Mouse (Mus musculus) cerebellum, adult 18-20 months (tissue): ENCODE data around the gene Cfc1.
"Not testable (repeated sequence)": the region's sequence is repeated elsewhere in the genome, so short reads cannot be mapped to it uniquely, and the experiment has no call there.

ENCODE experiments used
- DNase-seq, 2 experiments: peaks; one replicate each; pipeline ENCODE4 v3.0.0; 2021

Gene Cfc1

DNA sequence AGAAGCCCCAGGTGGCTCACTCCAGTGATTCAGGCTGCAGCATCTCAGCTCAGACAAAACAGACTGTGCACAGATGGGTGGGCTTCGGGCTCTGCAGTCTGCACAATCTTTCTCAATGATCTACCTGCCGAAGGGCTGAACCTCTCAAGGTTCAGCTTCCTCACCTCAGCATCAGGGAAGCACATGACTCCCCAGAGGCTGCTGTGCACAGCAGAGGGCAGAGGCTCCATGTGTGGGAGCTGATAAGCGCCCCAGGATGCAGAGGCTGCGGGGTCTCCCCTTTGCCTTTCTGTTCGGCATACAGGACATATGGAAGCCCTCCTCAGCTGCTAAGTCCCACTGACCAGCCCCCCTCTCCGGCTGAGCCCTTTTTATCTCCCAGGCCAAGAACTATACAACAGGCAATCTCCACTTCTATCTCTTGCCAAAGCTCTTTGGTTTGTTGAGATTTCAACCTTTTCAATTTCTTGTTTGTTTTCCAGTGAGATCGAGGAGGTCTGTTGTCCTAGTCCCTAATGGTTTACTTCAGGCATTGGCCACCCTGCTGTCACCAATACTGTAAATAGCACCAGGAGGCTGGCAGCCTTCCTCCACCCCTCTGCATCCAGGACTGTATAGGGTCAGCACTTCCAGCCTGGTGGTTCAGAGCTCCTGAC, at the start of gene Cfc1:
Cfc1 (plus strand) TSS at position 606 of the 656 bp plus-strand sequence.
- not testable (repeated sequence) for DNase-seq

- DNase-seq: no peak
These were observed 48.1 kb upstream of the Cfc1 start for GRCm38 (mm10) chr1:34487383-34487782.

DNA sequence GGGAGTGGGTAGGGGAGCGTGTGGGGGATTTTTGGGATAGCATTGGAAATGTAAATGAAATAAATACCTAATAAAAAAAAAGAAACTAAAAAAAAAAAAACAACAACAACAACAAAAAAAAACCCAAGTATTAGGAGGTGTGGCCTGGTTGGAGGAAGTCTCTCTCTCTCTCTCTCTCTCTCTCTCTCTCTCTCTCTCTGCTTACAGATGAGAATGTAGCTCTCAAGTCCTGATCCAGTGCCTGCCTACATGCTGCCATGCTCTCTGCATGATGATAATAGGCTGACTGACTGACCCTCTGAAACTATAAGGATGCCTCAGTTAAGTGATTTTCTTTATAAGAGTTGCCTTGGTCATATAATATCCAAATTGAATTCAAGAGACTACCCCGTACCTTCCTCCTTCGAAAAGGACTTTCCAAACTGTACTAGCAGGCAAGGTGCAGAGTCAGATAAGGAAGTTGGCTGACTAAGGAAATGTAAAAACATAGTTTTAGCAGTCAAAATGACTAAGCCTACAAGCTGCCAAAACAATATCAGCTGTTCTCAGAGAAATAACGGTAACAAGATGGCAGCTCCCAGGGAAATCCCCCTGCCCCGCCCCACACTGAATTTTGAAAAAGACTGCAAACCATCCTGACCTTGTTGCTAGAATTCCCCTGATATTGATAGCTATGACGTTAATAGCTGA, 45.5 kb upstream of the Cfc1 start:
- no peak for DNase-seq

DNA sequence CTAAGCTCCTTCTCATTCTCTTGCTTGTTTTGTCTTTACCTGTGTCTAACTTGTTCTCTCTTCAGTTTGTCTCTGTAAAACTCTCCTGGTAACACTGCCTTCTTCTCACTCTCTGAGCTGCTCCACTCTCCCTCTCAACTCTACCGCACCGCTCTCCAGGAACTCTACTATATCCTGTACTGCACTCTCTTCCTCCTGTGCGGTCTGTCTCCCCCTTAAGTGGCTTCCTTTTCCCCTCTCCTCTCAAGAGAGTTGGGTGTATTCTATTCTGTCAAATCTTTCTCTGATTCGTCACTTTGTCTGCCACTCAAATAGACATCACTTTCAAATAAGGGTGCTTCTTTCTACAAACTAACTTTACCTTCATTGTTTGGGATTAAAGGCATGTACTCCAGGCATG, 44.0 kb upstream of the Cfc1 start:
- no peak for DNase-seq

DNA sequence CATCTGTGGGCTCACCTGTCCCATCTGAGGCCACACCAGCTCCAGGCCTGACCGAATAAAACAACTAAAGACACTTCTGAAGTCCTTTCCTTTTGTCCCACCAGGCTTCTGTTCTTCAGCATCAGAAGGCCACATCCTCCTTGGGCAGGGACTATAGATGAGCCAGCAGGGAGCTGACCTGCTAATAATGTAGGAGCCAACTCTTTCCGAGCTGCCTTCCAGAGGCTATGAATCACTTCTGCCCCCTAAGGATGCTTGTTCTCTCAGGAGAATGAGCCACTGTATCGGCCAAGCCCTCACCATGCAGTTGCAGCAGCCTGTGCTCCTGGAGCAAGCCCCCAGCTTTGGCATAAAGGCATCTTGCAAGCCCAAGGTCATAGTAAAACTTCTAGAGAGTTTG, 32.5 kb upstream of the Cfc1 start:
- DNase-seq: no peak

GRCm38 (mm10) chr1:34505307-34505706, 30.1 kb upstream of the Cfc1 start:
- DNase-seq: no peak

GRCm38 (mm10) chr1:34505970-34506551, 29.4 kb upstream of the Cfc1 start:
- no peak for DNase-seq

DNA sequence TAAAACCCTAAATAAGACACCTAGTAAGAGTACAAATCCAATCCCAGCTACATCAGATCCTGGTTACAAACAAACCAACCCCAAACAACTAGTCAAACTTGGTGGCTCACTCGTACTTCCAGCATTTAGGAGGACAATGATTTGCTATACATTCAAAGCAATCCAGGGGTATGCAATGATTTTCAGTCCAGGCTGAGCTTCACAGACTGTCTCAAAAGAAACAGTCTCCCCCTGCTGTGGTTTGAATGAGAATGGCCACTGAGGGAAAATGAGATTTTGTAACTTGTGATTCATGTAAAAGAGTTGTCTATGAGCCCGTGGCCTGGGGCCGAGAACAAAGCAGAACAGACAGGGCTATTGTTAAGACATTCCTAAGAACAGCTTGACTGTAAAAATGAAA, 27.5 kb upstream of the Cfc1 start:
- no peak for DNase-seq

DNA sequence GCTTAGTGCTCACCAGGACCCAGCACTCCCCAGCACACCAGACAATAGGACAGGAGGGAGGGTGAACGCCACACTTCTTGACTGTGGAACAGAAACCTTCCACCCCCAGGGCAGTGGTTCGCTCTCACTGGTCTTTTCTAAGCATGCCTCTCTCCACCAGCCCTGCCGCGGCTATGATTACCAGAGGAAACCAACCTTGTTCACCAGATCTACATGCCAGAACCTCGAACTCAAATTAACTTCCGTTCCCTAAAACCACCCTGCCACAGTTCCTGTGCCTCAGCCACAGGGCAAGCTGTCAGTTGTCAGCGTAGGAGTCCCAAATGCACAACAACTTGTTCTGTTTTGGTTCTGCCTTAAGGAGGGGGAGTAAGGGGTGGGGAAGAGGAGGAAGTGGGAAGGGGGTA, 24.9 kb upstream of the Cfc1 start:
- no peak for DNase-seq

- DNase-seq: peak; percentile 70 to 81
These were observed 24.4 kb upstream of the Cfc1 start for GRCm38 (mm10) chr1:34511027-34511426.

DNA sequence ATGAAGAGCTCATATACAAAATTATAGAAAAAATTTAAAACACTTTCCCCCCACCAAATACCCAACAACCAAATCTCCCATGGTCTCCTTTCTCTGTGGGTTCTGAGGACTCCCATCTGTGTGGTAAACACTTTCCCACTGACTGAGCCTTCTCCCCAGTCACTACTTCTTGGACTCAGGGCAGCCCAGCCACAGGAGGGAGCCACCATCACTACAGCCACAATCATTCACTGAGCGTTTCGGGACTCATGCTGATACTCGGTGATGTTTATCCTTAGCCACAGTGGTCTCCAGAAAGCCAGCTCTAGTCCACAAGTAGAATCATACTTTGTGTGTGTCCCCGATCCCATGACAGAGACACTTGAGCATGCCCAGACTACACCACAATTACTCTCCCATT, 22.4 kb upstream of the Cfc1 start:
- DNase-seq: no peak

GRCm38 (mm10) chr1:34516595-34516994, 18.9 kb upstream of the Cfc1 start:
- no peak for DNase-seq

DNA sequence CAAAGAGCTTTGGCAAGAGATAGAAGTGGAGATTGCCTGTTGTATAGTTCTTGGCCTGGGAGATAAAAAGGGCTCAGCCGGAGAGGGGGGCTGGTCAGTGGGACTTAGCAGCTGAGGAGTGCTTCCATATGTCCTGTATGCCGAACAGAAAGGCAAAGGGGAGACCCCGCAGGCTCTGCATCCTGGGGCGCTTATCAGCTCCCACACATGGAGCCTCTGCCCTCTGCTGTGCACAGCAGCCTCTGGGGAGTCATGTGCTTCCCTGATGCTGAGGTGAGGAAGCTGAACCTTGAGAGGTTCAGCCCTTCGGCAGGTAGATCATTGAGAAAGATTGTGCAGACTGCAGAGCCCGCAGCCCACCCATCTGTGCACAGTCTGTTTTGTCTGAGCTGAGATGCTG, 18.2 kb upstream of the Cfc1 start:
- DNase-seq: not testable (repeated sequence)

DNA sequence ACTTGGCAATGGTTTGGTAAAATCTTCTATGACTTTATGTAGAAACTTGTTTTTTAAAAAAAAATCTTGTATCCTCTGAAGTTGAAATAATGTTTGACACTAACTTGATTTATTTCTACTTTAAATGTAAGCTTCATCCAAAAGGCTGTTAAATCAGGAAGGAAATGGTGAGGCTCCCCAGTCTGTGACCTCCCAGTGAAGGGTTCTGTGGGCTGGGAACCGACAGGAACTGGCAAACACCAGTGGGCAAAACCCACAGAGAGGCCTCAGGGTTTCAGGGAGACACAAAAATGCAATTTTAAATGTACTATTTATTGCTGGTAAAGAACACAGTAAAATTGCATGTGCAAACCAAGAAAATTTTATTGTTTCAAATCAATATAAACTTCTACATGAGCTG, 17.7 kb upstream of the Cfc1 start:
- not testable (repeated sequence) for DNase-seq

DNA sequence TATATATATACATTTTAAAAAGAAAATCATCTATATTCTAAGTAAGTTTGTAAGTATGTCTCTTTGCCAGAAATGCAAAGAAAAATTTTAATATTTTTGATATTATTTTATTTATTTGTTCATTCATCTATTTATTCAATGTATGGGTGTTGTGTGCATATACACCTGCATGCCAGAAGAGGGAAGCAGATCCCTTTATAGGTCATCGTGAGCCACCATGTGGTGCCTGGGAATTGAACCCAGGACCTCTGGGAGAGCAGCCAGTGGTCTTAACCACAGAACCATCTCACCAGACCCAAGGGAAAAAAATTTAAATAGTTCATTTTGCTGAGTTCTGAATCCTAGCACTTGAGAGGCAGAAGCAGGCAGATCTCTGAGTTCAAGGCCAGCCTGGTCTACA, 17.2 kb upstream of the Cfc1 start:
- no peak for DNase-seq

DNA sequence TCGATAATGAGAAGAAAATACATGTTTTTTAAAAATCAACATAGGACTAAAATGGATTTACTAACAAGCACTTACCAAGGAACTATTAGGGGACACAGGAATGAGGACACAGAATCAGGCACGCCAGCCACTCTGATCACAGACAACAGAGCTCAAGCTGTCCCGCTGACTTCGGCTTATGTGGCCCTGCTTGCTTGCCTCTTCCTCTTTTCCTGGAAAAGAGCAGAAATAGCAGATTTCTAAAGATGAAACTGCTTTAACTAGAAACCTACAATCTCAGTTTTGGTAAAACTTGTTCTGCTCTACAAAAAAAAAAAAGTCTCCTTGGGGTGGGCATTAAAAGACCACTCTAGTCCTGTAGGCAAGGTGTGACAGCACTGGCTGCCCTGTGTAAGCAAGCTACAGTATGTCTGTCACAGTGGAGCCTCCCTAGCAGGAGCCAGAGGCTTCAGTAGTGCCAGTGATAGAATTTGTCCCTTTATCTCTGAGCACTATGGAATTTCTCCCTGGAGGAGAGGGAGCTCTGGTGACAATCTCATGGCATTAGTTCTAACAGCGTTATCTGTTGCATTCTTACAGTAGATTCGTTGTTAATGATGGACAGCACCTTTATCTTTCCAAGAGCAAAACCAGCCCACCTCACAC, 13.1 kb upstream of the Cfc1 start:
- DNase-seq: peak; percentile 40 to 50

DNA sequence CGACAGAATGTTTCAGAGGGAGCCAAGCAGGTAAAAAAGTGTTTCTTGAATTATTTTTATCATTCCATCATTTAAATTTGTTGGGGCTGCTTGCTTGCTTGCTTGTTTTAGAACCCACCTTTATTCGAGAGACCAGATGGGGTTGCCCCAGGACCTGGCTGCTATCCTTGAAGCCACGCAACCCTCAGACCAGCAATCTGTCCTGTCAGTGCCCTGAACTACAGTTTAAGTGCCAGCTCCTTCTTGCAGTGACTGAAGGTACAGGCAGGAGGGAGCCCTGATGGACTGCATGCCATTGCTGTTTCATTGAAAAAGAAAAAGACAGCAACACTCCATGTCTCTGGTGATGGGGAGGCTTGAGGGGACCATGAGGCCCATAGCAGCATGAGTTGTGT, 12.6 kb upstream of the Cfc1 start:
- DNase-seq: peak; percentile 77 to 82

DNA sequence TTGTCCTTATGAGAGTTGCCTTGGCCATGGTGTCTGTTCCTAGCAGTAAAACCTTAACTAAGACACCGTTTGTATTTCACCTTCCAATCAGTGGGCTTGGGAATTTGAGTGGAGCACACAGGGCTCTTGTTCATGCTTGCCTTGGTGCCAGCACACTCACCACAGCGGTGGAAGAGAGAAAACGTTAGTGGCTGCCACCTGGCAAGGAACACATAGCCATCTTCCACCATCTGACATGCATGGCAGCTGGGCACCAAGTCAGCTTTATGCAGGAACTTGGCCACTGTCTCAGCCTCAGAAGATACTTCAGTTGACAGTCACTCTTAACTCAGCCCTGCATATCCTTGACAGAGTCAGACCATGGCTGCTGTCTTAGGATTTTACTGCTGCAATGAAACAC, 11.8 kb upstream of the Cfc1 start:
- peak; percentile 31 to 40 for DNase-seq

GRCm38 (mm10) chr1:34534574-34534973, 874 bp upstream of the Cfc1 start:
- DNase-seq: not testable (repeated sequence)

DNA sequence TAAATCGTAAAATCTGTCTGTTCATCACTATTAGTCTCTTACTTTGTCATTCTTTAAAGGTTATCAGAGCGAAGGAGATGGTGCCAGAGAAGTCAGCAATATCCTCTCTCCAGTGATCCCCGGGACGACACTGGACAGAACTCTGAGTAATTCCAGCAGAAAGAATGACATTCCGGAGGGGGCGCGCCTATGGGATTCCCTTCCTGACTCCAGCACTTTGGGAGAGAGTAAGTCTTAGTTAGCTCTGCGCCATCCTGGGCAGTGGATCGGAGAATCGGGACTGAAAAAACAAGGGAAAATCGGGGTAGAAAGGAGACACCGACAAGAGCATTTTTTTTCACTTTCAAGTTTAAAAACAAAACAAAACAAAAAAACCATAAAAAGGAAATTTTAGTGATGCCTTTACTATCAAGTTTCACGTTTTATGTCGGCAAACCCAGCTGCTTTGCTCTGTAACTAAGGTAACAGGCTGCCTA, 881 bp downstream of the Cfc1 start:
- no peak for DNase-seq

- peak in 1 of 2 experiments; percentile 14 for DNase-seq
These were observed 1.5 kb downstream of the Cfc1 start for GRCm38 (mm10) chr1:34536767-34537485.

- no peak for DNase-seq
These were observed 11.6 kb downstream of the Cfc1 start for GRCm38 (mm10) chr1:34547074-34547473.

DNA sequence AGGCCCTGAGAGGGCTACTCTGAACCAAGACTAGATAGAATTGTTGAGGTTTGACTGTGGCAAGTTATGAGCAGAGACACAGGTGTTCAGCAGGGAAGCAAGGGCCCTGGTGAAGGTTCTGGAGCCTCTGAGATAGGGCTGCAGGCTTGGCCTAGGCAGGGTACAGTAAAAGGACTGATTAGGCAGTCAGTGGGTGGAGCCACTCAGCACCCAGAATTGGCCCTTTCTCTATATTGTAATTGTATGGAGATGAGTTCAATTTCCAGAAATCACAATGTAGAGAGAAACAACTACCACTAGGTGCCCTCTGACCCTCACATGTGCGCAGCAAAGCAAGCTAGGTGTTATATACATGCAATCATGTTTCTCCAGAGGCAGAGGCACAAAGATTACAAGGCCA, 18.2 kb downstream of the Cfc1 start:
- DNase-seq: no peak
